Mouse (Mus musculus): ENCODE results near the gene Hoxc5. TPM values are rescaled to one million over a fixed set of nuclear protein-coding genes. Genes with fewer than 3 reads are reported as not detected.

Hoxc5 gene
- polyA plus RNA-seq, 1 experiment from 2014 or later: not detected

MicroRNA genes within 50 kb of the gene (microRNA counts, 519-probe panel; counts per million panel counts)
- microRNA mmu-miR-615-3p: not detected
- not detected for microRNA mmu-miR-615-5p

Small RNAs within 50 kb of the gene (microRNA-seq; reads per million reads assigned to microRNA genes)
- gene Mir196a-2 (1.4 reads per million), gene Mir615 (12.3 reads per million, percentile 29 among the genes with 10 or more reads in this experiment)

Other genes starting within 250 kb of the Hoxc5 start
- gene Calcoco1, start 245.3 kb upstream of the Hoxc5 start, polyA plus RNA-seq (2016; fragmentation: Nextera tagmentation; extraction: Ambion mirVana): 41.4 and 42.4 TPM in 2 replicates
- gene Hoxc13, start 46.3 kb upstream of the Hoxc5 start, polyA plus RNA-seq (2016; fragmentation: Nextera tagmentation; extraction: Ambion mirVana): 0.23 and 0.24 TPM in 2 replicates
- not detected in 2 replicates for gene Hoxc12, start 30.7 kb upstream of the Hoxc5 start, polyA plus RNA-seq (2016; fragmentation: Nextera tagmentation; extraction: Ambion mirVana)
- gene Hoxc11, start 13.0 kb upstream of the Hoxc5 start, polyA plus RNA-seq (2016; fragmentation: Nextera tagmentation; extraction: Ambion mirVana): not detected in 2 replicates
- gene Hoxc10, start 647 bp upstream of the Hoxc5 start, polyA plus RNA-seq (2016; fragmentation: Nextera tagmentation; extraction: Ambion mirVana): not detected in 2 replicates
- gene Hoxc9, start 9.0 kb downstream of the Hoxc5 start, polyA plus RNA-seq (2016; fragmentation: Nextera tagmentation; extraction: Ambion mirVana): not detected in 2 replicates
- not detected in 2 replicates for gene Hoxc8, start 23.2 kb downstream of the Hoxc5 start, polyA plus RNA-seq (2016; fragmentation: Nextera tagmentation; extraction: Ambion mirVana)
- not detected in 2 replicates for gene Hoxc6, start 30.8 kb downstream of the Hoxc5 start, polyA plus RNA-seq (2016; fragmentation: Nextera tagmentation; extraction: Ambion mirVana)
- 0.09 TPM in 1 of 2 replicates, not detected in the other for gene Hoxc4, start 51.5 kb downstream of the Hoxc5 start, polyA plus RNA-seq (2016; fragmentation: Nextera tagmentation; extraction: Ambion mirVana)
- gene Smug1, start 199.6 kb downstream of the Hoxc5 start, polyA plus RNA-seq (2016; fragmentation: Nextera tagmentation; extraction: Ambion mirVana): 27.5 and 28.9 TPM in 2 replicates